Mouse (Mus musculus) cerebellum, adult 2 months (tissue): ENCODE measurements around the gene Atp1a2.

Experiments used
- CTCF ChIP-seq: fragments of 200-500 bp; IDR thresholded peaks from 2 replicates; pipeline ENCODE4 v1.5.1; 2011; ENCODE audit warnings: low read depth, mild to moderate bottlenecking, control low read depth, low read length, moderate library complexity, borderline replicate concordance; ENCODE audit not compliant: insufficient read depth
- POLR2A ChIP-seq: fragments of 200-500 bp; IDR thresholded peaks from 2 replicates; pipeline ENCODE4 v1.6.1; 2011; ENCODE audit warnings: low read length, control low read depth, borderline replicate concordance; ENCODE audit not compliant: insufficient read depth

DNA sequence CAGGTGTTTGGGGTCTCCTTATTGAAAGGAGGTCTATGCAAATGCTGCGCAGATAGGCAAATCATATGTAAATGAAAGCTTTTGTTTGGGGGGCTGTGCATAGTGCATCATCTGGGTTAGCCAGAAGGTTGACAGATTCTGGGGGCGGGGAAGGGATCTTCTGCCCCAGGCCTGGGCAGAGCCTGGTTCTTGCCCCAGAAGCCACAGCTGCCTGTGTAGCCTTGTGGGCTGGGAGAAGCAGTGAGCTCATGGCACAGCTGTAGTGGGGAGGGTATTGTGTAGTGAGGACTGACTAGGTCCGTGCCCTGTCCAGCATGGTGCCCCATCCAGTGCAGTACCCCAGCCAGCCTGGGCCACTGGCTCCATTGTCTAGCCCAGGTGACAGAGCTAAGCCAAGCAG lies 17.0 kb upstream of the Atp1a2 start:
- no peak for TF ChIP-seq CTCF
- no peak for TF ChIP-seq POLR2A
